Mouse (Mus musculus): ENCODE measurements at regions not wholly inside any gene's neighbourhood (a gene's known extent, or its start where the extent isn't known, plus 50 kb on each side); places are given as distances from the start of the nearest gene placed in this dataset.

- TF ChIP-seq CHD2 (IDR thresholded peaks at IDR 0.05; ENCODE audit: low read depth, low read length) (no peak), ZC3H11A (IDR thresholded peaks at IDR 0.05; ENCODE audit: borderline replicate concordance, low read depth, low read length) (no peak), HCFC1 (IDR thresholded peaks at IDR 0.05; ENCODE audit: borderline replicate concordance, insufficient read depth, low read length) (no peak), MAFK (IDR thresholded peaks at IDR 0.05; ENCODE audit: insufficient read depth, low read depth, low read length) (no peak), ZNF384 (IDR thresholded peaks at IDR 0.05; ENCODE audit: low read depth, low read length) (no peak)
Measured at GRCm38 (mm10) chr10:12174200-12174818, 694.9 kb downstream of the Utrn start.

Data from ES-E14 (cell line).